Mouse (Mus musculus): ENCODE data around the gene Zfp846.
"Not testable (repeated sequence)": the region's sequence is repeated elsewhere in the genome, so short reads cannot be mapped to it uniquely, and the experiment has no call there.

Gene Zfp846

GRCm38 (mm10) chr9:20581175-20581634 is at the start of gene Zfp846:
Gene Zfp846 (plus strand): TSS chr9:20581291.
- peak; percentile 98 to 100 for DNase-seq (ENCODE audit: low spot score in 2 of 2)

DNA sequence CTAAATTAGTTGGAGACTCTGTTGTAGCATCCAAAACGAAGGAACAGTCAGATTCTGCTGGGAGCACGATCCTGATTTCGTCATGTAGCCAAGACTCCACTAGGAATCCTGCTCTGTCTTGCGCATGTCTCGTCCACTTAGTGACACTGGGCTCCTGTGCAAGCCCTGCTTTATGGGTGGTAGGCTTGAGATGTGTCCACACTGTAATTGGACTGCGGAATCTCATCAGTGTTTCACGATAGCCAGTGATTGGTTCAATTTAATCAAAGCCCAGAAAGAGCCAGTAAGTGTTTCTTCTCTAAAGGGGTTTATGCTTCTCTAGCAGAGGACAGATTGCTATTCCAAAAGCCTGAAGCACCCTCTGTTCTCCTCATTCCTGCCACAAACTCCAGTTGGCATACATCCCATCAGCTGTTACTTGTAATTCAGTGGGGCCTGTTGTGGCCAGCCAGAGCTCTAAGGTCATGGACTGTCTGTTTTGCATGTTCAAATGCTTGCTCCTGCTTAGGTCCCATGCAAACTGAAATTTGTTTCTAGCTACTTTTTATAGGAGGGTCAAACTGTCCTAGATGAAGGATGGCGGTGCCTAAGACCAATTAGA is 46.7 kb upstream of the Zfp846 start:
- no peak for DNase-seq (ENCODE audit: low spot score in 2 of 2)

DNA sequence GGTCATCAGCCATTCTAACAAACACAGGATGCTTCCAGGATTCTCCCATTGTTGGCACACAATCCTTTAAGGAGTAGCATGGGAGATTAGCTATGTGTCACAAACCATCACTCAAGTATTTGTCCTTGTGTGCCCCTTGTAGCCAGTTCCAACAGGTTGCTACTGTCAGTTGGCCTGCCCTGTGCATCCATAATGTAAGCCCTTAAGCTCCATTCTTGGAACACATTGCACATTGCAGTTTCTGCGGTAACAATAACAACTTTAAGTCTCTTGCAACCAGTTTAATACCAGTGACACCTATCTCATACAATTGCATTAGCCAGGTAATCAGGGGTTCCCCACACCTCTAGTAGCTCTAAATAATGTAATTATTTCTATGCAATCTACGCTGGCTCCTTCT is 44.5 kb upstream of the Zfp846 start:
- no peak for DNase-seq (ENCODE audit: low spot score in 2 of 2)

DNA sequence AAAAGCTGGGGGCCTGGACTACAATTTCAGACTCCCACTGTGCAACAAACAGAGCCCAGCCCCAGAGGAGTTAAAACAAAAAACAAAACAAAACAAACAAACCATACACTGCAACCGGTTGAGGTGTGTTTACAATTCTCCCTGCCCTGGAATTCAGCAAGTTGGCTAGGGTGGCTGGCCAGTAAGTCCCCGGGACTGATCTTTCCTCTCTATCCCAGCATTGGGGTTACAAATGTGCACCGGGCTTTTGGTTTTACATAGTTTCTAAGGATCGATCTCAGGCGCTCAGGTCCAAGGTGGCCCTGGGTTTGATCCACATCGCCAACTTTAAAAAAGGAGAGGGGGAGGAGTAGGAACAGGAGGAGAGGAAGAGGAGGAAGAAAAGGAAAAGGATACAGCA is 37.6 kb upstream of the Zfp846 start:
- DNase-seq (ENCODE audit: low spot score in 2 of 2): no peak

DNA sequence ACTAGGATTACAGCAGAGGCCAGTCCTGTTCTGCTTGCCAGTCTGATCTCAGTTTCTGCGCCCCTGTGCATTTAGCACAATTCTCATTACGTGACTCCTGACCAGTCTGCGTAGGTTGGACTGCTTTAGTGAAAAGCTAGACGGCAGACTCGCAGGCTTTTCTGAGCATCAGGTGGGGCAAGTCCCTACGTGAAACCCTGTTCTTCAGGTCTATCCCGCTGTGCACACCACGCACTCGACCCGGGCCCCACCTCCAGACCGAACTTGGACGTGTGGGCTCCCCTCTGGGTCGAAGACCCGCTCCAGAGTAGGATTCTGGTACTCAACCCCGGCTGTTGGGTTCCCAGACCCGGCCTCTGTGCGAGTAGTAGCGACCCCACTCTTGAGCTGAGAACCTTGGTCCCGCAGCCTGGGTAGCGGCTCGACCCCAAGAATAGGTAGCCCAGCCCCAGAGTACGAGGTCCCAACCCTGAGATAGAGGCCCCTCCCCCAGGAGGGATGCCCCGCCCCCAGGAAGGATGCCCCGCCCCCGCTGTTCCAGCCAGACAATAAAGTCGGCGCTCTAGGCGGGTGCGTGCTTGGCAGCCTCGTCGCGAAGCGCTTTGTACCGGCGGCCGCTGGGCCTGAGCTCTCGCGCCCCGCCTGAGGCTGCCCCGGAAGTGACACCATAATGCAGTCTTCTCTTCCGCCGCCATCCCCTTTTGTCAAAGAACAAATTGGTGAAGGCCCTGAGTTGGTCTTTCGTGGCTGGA is 36.8 kb upstream of the Zfp846 start:
- DNase-seq (ENCODE audit: low spot score in 2 of 2): peak; percentile 65 to 77

- no peak for DNase-seq (ENCODE audit: low spot score in 2 of 2)
Measured at GRCm38 (mm10) chr9:20545151-20545550, 35.9 kb upstream of the Zfp846 start.

DNA sequence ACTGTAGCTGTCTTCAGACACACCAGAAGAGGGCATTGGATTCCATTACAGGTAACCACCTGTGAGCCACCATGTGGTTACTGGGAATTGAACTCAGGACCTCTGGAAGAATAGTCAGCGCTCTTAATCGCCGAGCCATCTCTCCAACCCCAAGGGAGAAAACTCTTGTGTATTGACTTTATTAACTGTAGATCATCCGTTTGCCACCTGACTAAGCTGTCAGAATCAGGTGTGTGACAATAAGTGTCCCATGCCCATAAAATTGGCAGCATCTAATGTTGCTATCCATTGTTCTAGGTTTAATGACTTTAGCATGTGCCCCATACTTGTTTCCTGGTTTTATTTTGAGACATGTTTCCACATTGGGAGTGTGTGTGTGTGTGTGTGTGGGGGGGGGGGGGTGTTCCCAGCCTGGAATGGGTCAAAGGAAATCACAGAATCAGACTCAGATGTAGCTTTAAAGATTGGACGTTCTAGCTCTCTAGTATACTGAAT is 29.3 kb upstream of the Zfp846 start:
- DNase-seq (ENCODE audit: low spot score in 2 of 2): no peak

GRCm38 (mm10) chr9:20552698-20553097 is 28.4 kb upstream of the Zfp846 start:
- DNase-seq (ENCODE audit: low spot score in 2 of 2): no peak

DNA sequence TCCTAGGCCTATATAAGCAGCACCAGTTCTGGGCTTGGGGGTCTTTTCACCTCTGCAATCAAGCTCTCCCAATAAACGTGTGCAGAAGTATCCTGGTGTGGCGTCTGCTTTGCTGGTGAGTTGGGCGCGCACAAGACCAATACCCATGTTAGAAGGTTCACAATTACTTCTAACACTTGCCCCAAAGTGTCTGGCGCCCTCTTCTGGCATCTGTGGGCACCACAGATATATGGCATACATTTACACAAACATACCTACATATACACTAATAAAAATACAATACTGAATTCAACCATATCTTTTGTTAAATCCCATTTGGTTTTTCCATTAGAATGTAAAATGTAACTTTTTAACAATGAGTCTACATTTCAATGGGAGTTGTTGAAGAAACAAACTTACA is 18.9 kb upstream of the Zfp846 start:
- no peak for DNase-seq (ENCODE audit: low spot score in 2 of 2)

DNA sequence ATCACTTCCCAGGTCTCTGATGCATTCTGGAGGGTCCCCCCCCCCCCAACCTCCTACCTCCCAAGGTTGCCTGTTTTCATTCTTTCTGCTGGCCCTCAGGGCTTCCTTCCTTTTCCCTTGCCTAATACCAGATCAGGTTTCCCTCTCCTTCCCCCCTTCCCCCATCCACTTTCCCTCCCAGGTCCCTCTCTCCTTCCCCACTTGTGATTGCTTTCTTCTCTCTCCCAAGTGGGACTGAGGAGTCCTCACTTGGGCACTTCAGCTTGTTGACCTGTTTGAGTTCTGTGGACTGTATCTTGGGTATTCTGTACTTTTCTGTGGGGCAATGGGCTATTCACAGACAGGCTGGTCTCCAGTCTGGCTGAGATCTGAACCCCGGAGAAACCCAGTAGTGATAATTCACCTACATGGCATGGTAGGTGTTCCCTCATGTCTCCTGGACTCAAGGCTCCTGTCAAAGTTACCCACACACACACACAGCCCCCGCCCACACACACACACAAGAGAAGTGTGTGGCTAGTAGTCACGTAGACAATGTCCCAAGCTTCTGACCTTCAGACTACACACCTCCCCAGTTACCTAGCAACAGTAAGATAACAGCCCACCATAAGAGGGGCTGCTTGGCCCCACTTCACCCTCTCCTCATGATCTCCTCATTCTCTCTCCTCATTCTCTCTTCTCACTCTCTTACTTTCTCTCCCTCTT is 15.6 kb upstream of the Zfp846 start:
- not testable (repeated sequence) for DNase-seq (ENCODE audit: low spot score in 2 of 2)

DNA sequence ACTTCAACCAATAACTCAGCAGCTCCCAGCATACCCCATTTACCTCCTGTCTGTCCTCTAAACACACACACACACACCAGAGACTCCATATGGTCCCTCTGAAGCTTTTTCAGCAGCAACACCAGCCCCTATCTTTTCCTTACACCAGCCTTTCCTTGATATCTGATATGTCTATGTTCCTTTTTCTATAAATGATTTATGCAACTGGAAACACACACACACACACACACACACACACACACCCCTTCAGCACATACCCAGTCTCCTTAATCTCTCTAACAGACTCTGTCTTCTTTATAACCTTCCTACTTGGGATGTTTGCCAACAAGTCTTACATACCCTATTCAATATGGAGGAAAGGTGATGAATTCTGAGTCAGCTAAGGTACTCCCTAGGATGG is 10.0 kb upstream of the Zfp846 start:
- no peak for DNase-seq (ENCODE audit: low spot score in 2 of 2)

DNA sequence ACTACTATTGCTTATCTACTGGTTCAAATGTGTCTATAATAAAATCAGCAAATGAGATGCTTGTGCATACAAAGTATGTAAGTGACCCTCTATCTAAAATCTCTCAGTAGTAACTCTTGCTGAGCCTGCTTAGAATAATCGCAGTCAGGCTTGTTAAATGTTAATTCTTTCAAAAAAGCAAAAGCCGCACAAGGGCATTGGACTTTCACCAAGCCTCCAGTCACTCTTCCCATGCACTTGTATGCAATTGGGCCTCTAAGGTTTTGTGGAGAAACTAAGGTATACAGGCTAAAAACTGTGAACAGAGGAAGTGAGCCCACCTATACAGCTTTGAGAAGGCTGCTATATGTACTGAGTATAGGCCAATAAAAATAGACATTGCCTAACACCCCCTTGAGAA is 4.5 kb upstream of the Zfp846 start:
- DNase-seq (ENCODE audit: low spot score in 2 of 2): no peak

- no peak for DNase-seq (ENCODE audit: low spot score in 2 of 2)
Measured at GRCm38 (mm10) chr9:20601270-20601669, 20.2 kb downstream of the Zfp846 start.

DNA sequence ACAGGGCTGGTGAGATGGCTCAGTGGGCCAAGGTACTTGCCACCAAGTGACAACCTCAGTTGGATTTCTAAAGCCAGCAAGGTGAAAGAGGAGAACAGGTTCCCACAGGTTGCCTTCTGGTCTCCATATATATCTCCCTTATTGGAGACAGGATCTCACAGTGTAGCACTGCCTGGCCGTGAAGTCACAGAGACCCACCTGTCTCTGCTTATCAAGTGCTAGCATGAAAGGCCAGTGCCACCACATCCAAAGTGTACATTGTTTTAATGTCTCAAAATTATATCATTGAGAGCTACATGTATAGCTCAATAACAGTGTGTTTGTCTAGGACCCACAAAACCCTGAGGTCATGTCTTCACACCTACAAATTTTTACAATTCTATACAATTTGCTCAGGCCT is 25.2 kb downstream of the Zfp846 start:
- DNase-seq (ENCODE audit: low spot score in 2 of 2): no peak

DNA sequence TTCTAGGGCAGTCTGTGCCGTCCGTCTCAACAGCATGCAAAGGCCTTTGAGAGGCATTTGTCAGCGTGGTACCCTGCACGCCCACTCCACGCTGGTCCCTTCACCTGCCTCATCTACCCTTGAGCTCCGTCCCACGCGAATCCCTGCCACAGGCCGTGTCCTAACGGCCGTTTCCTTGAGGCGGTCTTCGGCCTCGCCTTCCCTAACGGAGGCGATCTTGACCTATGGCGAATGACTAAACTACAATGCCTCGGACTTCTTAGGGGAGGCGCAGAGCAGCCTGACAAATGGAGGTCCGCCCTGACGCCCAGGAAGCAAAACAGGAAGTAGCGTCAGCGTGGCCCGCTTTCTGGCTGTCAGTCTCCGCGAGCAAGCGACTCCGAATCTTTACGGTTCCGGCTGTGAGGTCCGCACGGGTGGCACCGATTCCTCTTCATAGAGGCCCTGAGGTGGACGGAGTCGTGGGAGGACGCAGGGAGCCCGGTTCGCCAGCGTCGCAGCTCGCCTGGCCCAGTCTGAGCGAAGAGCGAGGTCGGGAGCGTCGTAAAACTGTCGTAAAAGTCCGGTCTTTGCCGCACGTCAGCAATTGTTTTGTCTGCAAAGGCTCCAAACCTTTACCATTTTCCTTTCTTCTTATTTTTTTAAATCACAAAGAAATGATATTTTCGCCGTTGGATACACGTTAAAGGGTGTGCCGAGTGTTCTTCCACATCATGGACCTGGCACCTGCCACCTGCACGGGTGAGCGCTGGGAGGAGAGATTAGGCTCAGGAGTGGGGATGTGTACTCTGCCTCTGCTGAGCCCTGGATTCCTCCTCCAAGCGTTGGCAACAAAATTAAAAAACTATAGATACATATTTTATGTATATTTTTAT is 26.2 kb downstream of the Zfp846 start:
- peak; percentile 74 to 88 for DNase-seq (ENCODE audit: low spot score in 2 of 2)

DNA sequence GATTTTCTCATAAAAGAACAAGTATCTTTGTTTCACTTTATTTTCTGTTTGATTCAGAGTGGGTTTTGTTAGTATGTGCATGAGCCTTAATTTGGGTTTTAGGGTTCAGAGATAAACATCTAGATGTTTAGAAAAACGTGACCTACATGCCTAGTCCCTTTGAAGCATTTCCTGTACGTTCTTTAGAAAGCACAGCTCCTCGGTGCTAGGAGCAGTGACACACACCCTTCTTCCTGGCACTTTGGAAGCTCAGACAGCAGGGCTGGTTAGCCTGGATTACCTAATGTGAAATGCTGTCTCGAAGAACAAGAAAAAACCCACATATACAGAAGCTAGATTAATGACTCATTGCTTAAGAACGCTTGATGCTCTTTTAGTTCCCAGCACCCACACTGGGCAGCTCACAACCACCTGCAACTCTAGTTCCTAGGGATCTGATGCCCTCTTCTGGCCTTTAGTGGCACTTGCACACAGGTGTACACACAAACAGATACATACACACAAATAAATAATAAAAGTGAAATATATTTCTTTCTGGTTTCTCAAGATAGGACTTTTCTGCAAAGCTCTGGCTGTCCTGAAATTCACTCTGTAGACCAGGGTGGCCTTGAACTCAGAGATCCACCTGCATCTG is 28.9 kb downstream of the Zfp846 start:
- DNase-seq (ENCODE audit: low spot score in 2 of 2): no peak

- DNase-seq (ENCODE audit: low spot score in 2 of 2): no peak
Measured at GRCm38 (mm10) chr9:20611976-20612375, 30.9 kb downstream of the Zfp846 start.

DNA sequence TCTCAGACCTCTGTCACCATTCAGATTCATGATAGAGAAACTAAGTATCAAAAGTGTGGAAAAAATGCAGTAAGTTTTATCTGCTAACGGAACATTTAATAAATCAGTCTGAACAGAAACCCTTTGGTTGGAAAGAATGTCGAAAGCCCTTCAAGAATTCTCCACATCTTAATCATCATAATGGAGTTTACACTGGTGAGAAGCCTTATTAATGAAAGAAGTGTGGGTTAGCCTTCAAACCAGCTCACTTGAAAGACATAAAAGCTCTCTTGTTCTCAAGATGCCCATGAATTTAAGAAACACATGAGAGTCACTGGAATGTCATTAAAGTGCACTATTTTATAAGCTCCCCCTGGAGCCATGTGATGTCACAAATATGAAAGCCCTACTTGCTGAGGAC is 35.6 kb downstream of the Zfp846 start:
- DNase-seq (ENCODE audit: low spot score in 2 of 2): no peak

- no peak for DNase-seq (ENCODE audit: low spot score in 2 of 2)
Measured at GRCm38 (mm10) chr9:20631332-20631731, 50.2 kb downstream of the Zfp846 start.

GRCm38 (mm10) chr9:20635676-20636075 is 54.6 kb downstream of the Zfp846 start:
- not testable (repeated sequence) for DNase-seq (ENCODE audit: low spot score in 2 of 2)

- DNase-seq (ENCODE audit: low spot score in 2 of 2): no peak
Measured at GRCm38 (mm10) chr9:20636256-20636655, 55.2 kb downstream of the Zfp846 start.
